Mouse (Mus musculus) c-Kit-positive CD71-negative TER-119-negative erythroid progenitor cells, embryonic 14.5 days (primary cell): ENCODE data around the gene Sox5.

Experiments used
- DNase-seq: peaks from one replicate; pipeline ENCODE4 v3.0.0-alpha.2; 2013; ENCODE audit warnings: low read depth

The Sox5 gene

DNA sequence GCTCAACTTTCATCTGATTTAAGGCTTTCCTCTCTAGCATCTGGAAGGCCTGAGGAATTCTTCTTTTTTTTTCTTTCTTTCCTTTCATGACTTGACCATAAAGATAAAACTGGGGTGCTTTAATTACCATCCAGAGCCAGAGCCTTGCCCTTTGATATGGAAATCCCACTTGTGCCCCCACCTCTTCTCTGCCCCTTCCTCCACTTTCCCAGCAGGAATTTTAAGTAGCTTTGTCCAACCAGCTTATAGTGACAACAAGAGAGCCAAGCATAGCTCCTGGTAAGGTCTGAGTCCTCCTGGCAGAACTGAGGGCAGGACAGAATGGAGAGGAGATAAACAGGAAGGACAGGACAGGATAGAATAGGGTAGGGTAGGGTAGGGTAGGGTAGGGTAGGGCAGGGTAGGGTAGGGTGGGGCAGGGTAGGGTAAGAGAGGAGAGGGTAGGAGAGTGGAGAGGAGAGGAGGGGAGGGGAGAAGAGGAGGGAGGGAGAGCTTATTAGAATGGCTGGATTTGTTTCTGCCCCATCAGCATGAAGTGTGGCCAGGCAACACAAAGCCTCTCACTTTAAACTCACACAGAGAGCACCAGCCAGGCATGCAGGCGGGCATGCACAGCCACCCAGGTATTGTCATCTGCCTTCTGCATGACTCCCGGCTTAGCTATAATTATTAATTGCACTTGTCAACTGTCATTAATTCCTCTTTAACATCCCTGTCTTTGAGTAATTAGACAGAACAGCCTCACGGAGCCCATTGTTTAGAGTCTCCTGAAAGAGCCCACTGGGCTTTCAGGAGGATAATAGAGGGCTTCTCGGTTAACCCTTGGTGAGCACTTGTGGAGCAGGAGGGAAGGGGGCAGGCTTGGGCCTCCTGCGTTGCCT is 300.9 kb downstream of the Sox5 start:
- no peak for DNase-seq

DNA sequence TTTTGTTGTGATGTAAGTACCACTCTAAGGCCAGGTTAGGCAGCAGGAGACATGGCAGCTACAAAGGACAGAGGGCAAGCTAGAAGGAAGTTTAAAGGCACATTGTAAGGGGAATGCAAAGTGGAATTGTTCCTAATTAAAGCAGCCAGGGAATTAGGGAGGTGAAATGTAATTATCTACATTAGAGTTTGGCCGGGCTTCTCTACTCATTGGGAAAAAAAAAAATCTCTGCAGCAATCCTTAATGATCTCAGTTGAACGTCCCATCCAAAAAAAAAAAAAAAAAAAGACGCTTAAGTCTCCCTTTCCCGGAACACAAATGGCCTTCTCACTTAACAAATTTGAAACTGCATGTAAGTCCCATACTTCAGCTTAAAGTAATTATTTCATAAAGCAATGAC is 301.9 kb downstream of the Sox5 start:
- DNase-seq, result no peak

DNA sequence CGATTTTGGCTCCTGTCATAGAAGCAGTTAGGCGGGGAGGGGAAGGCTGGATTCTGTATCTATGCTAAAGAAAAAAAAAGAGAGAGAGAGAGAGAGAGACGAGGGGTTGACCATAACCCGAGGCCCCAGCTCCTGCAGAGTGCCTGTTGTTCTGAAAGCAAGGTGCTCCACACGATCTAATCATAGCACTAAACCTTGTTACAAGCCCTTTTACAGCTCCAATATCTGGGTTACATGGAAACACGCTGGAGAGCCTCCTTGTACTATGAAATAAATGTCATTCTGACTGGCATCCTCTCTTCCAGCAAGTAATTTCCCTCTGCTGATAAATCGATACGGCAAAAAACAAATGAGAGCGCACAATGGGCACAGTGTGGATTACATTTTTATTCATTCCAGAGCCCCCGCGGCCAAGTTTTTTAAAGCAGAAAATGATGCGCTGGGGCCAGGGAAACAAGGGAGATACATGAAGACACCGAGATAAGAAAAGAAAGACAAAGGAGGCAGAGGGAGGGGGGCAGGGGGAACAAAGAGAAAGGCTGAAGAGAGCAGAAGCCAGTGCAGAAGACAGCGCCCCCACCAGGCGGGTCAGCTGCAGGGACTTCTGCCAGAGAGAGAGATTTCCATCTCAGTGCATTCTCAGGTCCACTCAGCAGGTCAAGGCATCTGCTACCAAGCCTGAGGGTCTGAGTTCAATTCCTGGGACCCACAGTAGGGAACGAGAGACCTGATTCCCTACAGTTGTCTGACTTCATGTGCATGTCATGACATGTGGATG is 304.3 kb downstream of the Sox5 start:
- no peak for DNase-seq

DNA sequence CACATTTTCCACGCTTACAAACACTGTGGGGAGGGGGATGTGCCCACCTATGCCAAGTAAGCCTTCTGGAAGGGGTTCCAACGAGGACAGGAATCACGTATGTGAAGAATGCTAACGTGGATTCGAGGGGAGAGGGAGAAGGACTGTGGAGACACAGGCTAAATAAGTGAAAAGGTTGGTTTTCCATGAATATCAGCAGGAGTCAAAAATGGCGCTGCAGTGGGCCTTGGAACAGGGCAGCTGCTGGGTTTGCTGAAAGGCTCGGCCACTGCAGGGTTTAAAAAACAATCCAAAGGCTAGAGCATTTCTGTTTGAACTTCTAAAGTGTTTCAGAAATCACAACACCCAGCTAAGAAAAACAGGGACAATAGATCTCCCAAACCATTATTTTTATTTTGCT is 308.3 kb downstream of the Sox5 start:
- no peak for DNase-seq

DNA sequence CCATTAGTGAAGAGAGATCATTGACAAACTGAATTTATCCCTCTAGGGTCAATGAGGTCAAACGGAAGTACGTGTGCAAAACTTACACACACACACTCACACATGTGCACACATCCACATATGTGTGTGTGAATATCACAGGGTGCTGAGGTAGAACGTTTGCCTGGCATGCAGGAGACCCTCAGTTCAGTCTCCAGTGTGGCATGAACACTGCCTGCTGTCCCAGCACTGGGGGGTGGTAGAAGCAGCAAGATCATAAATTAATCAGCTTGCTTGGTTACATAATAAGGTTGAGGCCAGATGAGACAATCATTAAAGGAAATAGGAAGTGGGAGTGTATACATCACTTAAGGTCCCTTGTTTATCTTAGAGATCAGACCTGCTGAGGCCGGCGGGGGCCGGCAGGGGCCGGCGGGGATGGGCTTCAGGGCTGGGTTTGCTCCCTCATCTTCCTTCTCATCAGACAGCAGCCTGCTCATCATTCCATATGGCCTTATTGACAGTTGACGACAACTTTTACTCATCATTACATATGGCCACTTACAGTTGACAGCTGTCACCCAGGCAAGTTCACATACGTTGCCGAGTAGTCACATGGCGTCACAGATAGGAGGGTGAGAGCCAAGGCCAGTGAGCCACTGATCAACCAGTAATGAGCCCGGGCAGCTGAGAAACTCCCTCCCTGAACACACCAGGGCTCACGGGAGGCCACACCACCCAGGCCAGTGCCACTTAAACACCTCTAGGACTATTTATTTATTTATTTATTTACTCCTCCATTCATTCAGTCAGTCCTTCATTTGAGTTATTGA is 309.5 kb downstream of the Sox5 start:
- no peak for DNase-seq

DNA sequence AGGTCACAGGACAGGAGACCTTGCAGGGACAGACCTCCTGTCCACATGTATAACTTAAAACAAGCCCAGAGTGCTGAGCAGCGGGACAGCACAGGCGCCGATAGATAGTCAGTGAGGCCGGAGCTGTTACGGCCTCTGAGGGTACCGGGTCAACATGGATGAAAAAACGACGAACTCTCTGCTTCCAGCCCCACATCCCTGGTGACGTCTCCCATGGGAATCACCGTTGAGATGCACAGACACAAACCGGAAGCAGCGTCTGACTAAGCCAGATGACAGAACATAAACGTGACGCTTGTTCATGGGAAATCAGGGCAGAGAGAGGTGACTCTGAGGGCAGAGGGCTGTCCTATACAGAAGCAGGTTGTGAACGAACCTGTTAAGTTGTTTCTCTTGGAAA is 315.1 kb downstream of the Sox5 start:
- DNase-seq, result no peak

DNA sequence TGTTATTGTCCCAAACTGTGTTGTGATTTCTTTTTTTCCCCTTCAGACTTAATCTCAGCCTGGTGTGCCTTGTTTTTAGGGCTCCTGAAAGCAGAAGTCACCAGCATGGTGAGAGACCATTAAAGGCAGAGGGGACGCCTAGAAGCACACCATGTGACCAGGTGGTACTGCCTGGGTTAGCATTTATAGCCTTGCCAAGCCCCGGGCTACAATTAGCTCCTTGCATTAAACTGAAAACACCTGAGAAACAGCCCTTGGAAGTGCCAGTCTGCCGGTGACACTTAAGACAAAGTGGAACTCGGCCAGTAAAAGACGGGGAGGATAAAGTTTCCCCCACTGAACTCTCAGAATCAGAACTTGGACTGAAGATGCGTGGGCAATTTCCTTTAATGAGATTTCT is 318.1 kb downstream of the Sox5 start:
- DNase-seq, result no peak

DNA sequence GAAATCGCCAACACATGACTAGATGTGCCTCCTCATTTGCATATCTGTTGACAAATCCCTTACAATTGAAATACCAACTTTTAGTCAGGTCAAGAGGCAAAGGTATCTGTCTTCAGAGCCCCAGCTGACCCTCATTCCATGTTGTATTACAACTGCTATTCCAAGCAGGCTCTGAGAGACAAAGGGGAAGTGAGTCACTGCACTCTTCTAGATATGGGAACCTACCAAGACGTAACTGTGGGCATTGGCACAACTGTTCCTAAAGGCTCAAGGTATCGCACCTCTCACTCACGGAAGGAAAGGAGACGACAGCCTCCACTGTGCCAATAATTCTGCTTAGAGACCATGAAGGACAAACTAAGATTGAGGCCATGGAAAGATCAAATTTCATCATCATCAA is 318.5 kb downstream of the Sox5 start:
- DNase-seq, result no peak

DNA sequence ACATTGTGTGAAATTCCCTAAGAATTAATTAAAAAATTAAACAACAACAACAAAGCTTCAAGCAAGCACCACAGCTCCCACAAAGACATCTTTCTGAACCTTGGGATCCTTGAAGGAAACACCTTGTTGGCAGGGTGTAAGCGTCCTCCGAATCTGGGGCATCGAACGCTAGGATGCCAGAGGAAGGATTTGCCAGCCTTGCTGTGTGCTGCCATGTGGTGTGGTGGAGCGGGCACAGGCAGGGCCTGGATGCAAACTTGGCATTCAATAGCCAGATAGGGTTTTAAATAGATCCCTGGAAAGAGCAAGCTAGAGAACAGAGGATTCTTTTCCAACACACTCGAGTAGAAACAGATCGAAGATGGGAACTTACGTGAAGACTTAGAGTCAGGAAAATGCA is 322.3 kb downstream of the Sox5 start:
- DNase-seq, result no peak

DNA sequence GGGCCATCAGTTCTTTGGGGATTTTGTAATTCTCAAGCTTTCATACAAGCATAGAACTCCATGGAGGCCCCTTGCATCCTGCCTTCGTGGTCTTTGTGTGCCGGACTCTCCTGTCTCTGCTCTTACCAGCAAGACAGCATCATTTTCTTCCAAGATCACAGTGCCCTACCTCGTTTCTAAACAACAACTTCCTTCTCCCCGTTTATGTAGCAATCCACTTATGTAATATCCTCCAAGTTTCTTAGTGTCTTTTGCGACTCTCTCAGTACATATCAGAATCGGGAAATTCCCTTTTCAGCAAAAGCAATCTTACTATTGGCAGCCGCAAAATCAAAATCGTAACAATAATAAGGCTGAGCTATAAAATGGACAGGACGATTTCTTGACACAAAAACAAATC is 324.3 kb downstream of the Sox5 start:
- no peak for DNase-seq

DNA sequence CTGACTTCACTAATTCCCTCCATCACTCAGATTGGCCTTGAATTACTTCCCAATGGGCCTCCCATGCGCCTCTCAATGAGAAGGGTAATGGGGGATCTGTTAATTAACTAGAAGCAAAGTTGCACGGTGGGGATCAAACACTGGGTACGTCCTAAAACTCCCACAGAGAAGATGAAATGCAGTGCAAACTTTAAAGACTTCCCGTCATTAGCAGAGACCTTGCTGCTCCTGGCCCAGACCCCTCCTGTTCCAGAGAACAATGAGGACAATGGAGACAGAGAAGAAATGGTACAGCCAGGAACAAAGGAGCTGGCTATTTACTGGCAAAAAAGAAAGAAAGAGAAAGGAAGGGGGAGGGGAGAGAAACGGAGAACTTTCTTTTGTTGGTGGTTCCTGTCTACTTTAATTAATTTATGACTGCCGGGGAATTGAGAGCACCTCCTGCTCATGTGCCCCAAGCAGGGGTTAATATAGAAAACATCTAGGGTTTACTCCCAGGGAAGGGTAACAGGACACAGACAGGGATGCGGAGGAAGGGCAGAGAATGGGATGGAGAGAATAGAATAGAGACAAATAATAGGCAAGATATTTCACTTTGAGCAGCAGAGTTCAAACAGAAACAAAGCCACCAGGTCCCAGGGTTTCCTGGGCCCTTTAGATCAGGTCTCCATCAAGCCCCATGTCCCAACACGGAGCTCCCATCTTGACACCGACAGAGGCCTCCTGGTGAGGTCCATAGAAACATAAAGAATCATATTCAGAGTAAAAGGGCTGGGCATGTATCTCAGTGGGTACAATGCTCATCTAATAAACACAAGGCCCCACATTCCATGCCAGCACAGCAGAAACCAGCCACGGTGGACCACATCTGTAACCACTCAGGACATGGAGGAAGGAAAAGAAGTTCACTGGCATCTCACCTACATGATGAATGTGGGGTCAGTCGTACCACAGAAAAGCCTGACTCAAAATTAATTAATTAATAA is 327.2 kb downstream of the Sox5 start:
- DNase-seq, result no peak

DNA sequence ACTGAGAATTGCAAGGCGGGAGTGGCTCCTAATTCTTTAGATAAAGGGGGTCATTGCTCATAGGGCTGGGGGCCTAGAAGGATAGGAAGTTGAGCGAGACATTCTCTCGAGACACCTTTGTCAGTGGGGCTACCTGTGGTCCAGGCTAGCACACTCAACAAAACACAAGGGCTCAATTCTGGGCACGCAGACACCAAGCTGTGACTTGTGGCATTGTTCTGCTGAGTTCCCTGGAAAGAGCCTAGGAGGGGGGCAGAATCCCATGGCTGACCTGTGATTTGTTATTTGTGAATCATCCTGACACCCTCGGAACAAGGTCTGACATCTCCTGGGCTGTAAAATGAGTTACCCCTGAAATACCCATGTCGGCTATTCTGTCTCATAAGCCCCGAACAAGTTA is 328.2 kb downstream of the Sox5 start:
- no peak for DNase-seq

DNA sequence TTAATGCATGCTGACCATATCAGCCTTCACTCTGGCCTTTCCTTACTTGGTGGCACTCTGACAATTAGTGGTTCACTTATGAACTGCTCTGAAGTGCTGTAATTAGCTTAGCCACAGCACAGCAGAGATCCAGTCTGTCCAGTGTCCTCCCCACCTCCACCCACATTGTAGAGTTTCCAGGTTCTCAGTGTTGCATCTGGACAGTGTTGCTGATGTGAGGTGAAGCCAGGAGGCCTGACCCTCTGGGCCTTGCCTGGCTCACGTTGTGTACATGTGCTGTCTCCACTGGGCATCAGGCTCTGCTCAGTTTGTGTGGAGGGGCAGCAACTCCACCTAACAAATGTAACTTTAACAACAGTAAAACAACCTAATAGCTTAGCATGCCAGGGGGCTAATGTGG is 328.6 kb downstream of the Sox5 start:
- DNase-seq, result no peak

DNA sequence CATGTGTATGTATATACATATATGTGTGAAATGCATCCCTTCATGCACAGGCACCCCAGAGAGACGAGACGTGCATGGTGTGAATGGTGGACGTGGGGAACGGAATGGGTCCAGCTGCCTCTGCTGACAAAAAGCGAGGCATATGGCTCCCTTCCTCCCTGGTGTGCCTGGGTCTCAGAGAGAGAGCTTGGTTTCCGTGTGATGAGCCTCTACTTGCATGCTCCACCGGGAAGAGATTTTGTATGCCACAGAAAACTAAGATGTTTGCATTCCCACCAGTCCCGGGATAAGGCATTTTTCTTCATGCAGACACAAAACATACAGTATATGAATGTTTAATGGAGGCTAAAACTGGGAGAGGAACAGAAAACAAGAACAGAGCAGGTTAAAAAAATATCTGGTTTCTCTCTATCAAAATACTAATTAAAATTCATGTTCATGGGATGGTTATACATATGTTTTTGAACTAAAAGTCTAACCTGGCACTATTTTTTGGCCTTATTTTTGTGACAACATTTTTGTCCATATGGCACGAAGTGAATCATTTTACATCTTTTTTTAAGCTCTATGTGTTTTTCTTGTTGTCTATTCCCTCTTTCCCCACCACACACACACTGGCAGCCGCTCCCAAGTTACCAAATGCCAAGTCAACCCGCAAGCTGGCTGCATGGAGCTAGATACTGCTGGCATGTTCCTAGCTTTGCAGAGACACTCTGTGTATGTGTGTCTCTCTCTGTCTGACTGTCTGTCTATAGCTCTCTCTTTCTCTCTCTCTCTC is 329.4 kb downstream of the Sox5 start:
- DNase-seq, result no peak

DNA sequence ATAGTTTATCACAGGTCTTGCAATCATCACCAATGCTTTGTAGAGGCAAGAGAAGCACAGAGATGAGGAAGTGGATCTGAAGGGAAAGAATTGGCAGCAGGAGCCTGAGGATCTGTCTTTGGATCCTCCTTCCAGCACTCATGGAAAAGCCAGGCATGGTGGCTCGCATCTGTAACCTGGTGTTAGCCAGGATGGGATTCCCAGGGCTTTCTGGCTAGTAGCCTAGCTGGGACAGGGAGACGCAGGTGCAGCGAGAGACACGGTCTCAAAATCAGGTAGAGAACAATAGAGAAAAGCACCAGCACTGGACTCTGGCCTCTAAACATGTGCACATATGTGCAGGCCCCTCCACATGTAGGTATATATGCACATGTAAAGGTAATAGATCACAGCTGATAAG is 330.1 kb downstream of the Sox5 start:
- no peak for DNase-seq

DNA sequence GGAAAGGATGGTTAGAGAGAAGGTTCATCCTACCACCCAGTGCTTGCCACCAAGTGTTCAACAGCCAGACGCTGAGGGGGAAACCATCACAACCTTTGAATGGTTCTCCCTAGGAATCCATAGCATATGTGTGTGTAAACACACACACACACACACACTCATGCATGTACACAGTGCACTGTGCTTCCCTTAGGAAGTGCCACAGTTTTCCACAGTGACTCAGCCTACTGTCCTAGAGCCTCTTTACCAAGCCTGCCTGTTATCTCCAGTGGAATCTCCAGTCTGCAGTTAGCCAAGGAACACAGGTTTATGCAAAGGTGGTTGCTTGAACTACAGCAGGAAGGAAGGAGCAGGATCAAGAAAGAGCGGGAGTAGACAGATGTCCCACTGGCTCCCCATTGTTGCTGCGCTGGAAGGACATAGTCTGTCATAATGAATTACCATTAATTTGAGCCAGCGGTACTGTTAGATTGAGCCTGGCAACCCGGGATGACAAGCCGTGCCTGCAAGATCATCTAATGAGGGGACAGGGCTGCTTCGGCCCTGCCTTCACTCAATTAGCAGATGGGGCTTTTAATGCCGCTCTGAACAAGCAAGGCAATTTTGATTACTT is 335.9 kb downstream of the Sox5 start:
- no peak for DNase-seq

DNA sequence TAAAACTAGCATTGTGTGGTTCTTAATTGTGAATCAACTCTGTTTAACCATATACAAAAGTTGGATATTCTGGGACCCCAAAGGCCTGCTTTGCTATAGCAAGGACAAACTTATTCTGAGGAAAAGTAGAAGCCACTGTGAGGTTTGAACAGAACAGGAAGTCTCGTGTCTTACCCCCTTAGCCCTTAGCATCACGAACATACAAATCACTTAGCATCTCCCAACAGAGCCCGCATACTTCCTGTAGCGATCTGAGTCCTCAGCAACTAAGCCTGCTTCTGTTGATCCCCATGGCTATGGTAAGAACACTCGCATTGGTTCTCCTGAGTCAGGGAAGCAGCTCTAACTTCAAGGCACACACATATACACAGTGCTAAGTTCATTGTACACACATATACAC is 337.4 kb downstream of the Sox5 start:
- DNase-seq, result no peak

DNA sequence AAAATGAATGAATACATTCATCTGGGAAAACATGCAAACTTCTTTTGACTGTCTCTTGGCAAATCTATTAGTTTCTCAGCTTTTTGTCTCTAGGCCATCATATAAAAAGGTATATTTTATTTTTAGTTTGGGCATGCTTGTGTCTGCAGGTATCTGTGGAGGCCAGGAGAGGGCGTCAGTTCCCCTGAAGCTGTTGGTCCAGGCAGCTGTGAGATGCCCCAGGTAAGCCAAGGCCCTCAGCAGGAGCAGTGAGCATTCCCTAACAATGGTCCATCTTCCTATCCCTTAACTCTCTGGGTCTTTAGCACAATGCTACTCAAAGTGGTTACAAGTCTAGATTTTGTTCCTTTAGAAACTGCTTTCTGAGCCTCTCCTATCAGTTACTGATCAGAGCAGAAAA is 338.1 kb downstream of the Sox5 start:
- no peak for DNase-seq

DNA sequence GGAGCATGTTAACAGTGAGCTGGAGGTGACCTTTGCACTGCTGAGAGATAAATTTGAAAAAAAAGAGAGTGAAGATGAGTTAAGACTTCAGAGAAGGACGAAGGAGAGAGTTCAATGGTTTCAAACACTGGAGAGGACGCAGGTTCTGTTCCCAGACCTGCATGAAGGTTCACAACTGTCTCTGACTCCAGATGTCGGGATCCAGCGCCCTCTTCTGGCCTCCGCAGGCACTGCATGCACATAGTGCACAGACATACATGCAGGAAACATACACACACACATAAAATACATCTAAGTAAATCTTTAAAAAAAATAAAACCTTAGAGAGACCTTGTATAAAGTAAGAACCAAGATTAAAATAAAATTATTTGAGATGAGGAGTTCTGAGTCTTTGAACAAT is 352.5 kb downstream of the Sox5 start:
- DNase-seq, result no peak

DNA sequence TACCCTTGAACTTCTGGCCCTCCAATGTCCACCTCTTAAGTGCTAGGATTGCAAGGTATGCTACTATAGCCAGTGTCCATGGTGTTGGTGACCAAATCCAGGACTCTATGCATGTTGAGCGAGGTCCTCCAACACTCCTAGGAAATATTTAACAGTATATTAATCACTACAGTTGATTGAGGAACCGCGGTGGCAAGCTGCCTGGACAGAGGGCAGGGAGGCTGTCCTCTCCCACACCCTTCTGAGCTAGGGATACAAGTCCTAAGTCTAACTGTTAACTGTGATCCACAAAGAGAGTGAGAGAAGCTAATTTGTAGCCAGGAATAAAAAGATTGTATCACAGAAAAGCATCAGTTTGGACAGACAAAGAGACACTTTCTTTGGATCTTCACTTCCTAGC is 373.7 kb downstream of the Sox5 start:
- no peak for DNase-seq
